Mouse (Mus musculus): ENCODE measurements at regions not wholly inside any gene's neighbourhood (a gene's known extent, or its start where the extent isn't known, plus 50 kb on each side); places are given as distances from the start of the nearest gene placed in this dataset.
"Not testable (repeated sequence)": the region's sequence is repeated elsewhere in the genome, so short reads cannot be mapped to it uniquely, and the experiment has no call there.

GRCm38 (mm10) chr17:82331429-82331828 lies 593.3 kb upstream of the Slc8a1 start:
- no peak for ATAC-seq (ENCODE audit: insufficient number of reproducible peaks, low FRiP score, low TSS enrichment, low read depth)
- WGBS: 92% methylated on average over 5 of the region's 5 CpGs
- no peak overlapping the region for H3K9ac ChIP-seq (ENCODE audit: low read length)

GRCm38 (mm10) chr17:82312191-82312590 lies 574.0 kb upstream of the Slc8a1 start:
- Histone ChIP-seq H3K4me2 (ENCODE audit: low read depth, severe bottlenecking) (no peak overlapping the region), H3K9ac (ENCODE audit: low read length) (no peak overlapping the region), H3K27ac (replicated peaks; ENCODE audit: low read depth, low read length) (no peak overlapping the region), H3K4me3 (ENCODE audit: low read depth, low read length) (no peak overlapping the region), H3K27me3 (ENCODE audit: control insufficient read depth, insufficient read depth, low read length) (no peaks in the 10 kb centered on the region), H3K36me3 (ENCODE audit: control insufficient read depth, insufficient read depth, low read length) (no peaks in the 10 kb centered on the region), H3K9me3 (ENCODE audit: control insufficient read depth, low read length) (no peaks in the 10 kb centered on the region), H3K4me1 (ENCODE audit: control insufficient read depth, insufficient read depth, low read length) (no peaks in the 10 kb centered on the region)
- DNase-seq (ENCODE audit: low spot score) (no peak), ATAC-seq (ENCODE audit: insufficient number of reproducible peaks, low FRiP score, low TSS enrichment, low read depth) (no peak)
- 87% methylated on average over 5 of the region's 5 CpGs for WGBS

More at GRCm38 (mm10) chr17:82331429-82331828, 593.3 kb upstream of the Slc8a1 start:
- Histone ChIP-seq H3K4me2 (ENCODE audit: low read depth, severe bottlenecking) (no peak overlapping the region), H3K27me3 (ENCODE audit: control insufficient read depth, insufficient read depth, low read length) (no peaks in the 10 kb centered on the region), H3K36me3 (ENCODE audit: control insufficient read depth, insufficient read depth, low read length) (no peaks in the 10 kb centered on the region), H3K4me3 (ENCODE audit: low read depth, low read length) (no peak overlapping the region), H3K27ac (replicated peaks; ENCODE audit: low read depth, low read length) (no peak overlapping the region), H3K4me1 (ENCODE audit: control insufficient read depth, insufficient read depth, low read length) (no peaks in the 10 kb centered on the region), H3K9me3 (ENCODE audit: control insufficient read depth, low read length) (no peaks in the 10 kb centered on the region)
- no peak for DNase-seq (ENCODE audit: low spot score)

DNA sequence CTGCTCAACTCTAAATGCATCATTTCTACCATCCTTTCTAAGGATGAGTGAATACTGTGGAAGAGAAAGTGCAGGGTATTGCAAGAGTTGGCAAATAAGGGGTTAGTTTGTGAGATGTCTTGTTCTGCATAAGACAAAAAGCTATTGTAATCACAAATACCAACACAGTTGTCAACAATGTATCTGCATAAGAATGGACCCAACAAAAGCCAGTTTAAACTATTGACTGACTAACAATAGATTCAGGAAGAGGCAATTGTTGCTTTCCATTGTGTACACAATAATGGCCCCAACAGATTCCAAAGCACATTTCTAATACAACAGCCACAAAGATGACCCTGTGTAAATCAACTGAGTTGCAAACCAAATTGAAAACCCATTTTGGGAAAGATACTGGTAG lies 568.2 kb upstream of the Slc8a1 start:
- ATAC-seq (ENCODE audit: insufficient number of reproducible peaks, low FRiP score, low TSS enrichment, low read depth) (no peak), DNase-seq (ENCODE audit: low spot score) (no peak)
- Histone ChIP-seq H3K27ac (replicated peaks; ENCODE audit: low read depth, low read length) (no peak overlapping the region), H3K27me3 (ENCODE audit: control insufficient read depth, insufficient read depth, low read length) (no peaks in the 10 kb centered on the region), H3K4me1 (ENCODE audit: control insufficient read depth, insufficient read depth, low read length) (no peaks in the 10 kb centered on the region), H3K4me2 (ENCODE audit: low read depth, severe bottlenecking) (no peak overlapping the region), H3K9me3 (ENCODE audit: control insufficient read depth, low read length) (no peaks in the 10 kb centered on the region), H3K4me3 (ENCODE audit: low read depth, low read length) (no peak overlapping the region), H3K9ac (ENCODE audit: low read length) (no peak overlapping the region), H3K36me3 (ENCODE audit: control insufficient read depth, insufficient read depth, low read length) (no peaks in the 10 kb centered on the region)

DNA sequence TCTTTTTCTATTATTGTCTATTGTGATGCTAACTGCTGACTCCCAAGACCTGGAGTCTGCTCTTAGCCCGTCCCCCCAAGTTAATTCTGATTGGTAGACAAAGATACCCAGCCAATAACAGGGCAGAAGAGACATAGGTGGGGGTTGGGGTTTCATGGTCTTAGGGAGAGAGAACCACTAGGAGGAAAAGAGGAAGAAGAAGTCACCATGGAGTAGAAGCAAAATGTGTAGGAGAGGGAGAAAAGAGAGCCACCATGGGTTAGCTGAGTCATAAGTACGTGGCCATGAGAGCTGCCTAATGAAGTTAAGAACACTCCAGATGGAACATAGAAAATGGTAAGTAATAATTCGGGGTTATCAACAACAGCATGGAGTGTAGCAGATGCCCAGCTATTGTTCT lies 539.6 kb upstream of the Slc8a1 start:
- H3K27ac ChIP-seq (replicated peaks; ENCODE audit: low read depth, low read length): no peak overlapping the region
- no peak overlapping the region for H3K9ac ChIP-seq (ENCODE audit: low read length)
- H3K9me3 ChIP-seq (ENCODE audit: control insufficient read depth, low read length): no peaks in the 10 kb centered on the region
- no peak overlapping the region for H3K4me3 ChIP-seq (ENCODE audit: low read depth, low read length)
- no peak for DNase-seq (ENCODE audit: low spot score)
- H3K27me3 ChIP-seq (ENCODE audit: control insufficient read depth, insufficient read depth, low read length): no peaks in the 10 kb centered on the region
- no peaks in the 10 kb centered on the region for H3K4me1 ChIP-seq (ENCODE audit: control insufficient read depth, insufficient read depth, low read length)
- no peaks in the 10 kb centered on the region for H3K36me3 ChIP-seq (ENCODE audit: control insufficient read depth, insufficient read depth, low read length)
- 82% methylated on average over 3 of the region's 3 CpGs for whole genome bisulfite sequencing
- H3K4me2 ChIP-seq (ENCODE audit: low read depth, severe bottlenecking): no peak overlapping the region
- no peak for ATAC-seq (ENCODE audit: insufficient number of reproducible peaks, low FRiP score, low TSS enrichment, low read depth)

GRCm38 (mm10) chr17:82273946-82274345 lies 535.8 kb upstream of the Slc8a1 start:
- Histone ChIP-seq H3K27me3 (ENCODE audit: control insufficient read depth, insufficient read depth, low read length) (no peaks in the 10 kb centered on the region), H3K9me3 (ENCODE audit: control insufficient read depth, low read length) (no peaks in the 10 kb centered on the region), H3K4me1 (ENCODE audit: control insufficient read depth, insufficient read depth, low read length) (no peaks in the 10 kb centered on the region), H3K27ac (replicated peaks; ENCODE audit: low read depth, low read length) (no peak overlapping the region), H3K4me2 (ENCODE audit: low read depth, severe bottlenecking) (no peak overlapping the region), H3K9ac (ENCODE audit: low read length) (no peak overlapping the region), H3K36me3 (ENCODE audit: control insufficient read depth, insufficient read depth, low read length) (no peaks in the 10 kb centered on the region), H3K4me3 (ENCODE audit: low read depth, low read length) (no peak overlapping the region)
- DNase-seq (ENCODE audit: low spot score) (no peak), ATAC-seq (ENCODE audit: insufficient number of reproducible peaks, low FRiP score, low TSS enrichment, low read depth) (no peak)
- WGBS: 86% methylated on average over 4 of the region's 4 CpGs

DNA sequence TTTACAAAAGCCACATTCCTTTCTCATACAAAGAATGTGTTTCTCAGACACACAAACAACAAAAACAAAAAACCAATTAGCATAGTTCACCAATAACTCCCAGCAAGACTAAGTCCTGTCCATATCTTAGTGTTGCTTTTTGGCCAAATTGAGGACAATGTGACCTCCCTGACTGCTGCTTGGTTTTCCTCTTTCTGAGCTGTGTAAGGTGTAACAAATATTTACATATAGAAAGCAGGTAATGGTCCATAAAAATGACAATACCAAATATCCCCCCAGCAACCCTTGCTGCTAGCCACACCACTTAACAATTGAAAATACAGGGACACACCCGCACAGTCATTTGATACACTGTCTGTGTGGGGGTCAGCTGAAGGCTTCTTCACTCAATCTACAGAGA lies 534.7 kb upstream of the Slc8a1 start:
- Histone ChIP-seq H3K4me3 (ENCODE audit: low read depth, low read length) (no peak overlapping the region), H3K36me3 (ENCODE audit: control insufficient read depth, insufficient read depth, low read length) (no peaks in the 10 kb centered on the region), H3K9ac (ENCODE audit: low read length) (no peak overlapping the region), H3K27ac (replicated peaks; ENCODE audit: low read depth, low read length) (no peak overlapping the region), H3K4me2 (ENCODE audit: low read depth, severe bottlenecking) (no peak overlapping the region), H3K27me3 (ENCODE audit: control insufficient read depth, insufficient read depth, low read length) (no peaks in the 10 kb centered on the region), H3K9me3 (ENCODE audit: control insufficient read depth, low read length) (no peaks in the 10 kb centered on the region), H3K4me1 (ENCODE audit: control insufficient read depth, insufficient read depth, low read length) (no peaks in the 10 kb centered on the region)
- DNase-seq (ENCODE audit: low spot score) (no peak), ATAC-seq (ENCODE audit: insufficient number of reproducible peaks, low FRiP score, low TSS enrichment, low read depth) (no peak)
- 97% methylated on average over 1 of the region's 1 CpGs for WGBS

- H3K27me3 ChIP-seq (ENCODE audit: control insufficient read depth, insufficient read depth, low read length); H3K9me3 ChIP-seq (ENCODE audit: control insufficient read depth, low read length); H3K9ac ChIP-seq (ENCODE audit: low read length); H3K4me2 ChIP-seq (ENCODE audit: low read depth, severe bottlenecking); H3K27ac ChIP-seq (replicated peaks; ENCODE audit: low read depth, low read length); H3K4me3 ChIP-seq (ENCODE audit: low read depth, low read length); H3K4me1 ChIP-seq (ENCODE audit: control insufficient read depth, insufficient read depth, low read length); DNase-seq (ENCODE audit: low spot score); ATAC-seq (ENCODE audit: insufficient number of reproducible peaks, low FRiP score, low TSS enrichment, low read depth); H3K36me3 ChIP-seq (ENCODE audit: control insufficient read depth, insufficient read depth, low read length): not testable (repeated sequence)
- 89% methylated on average over 5 of the region's 5 CpGs for WGBS
Observed at GRCm38 (mm10) chr17:82266842-82267241, 528.7 kb upstream of the Slc8a1 start.

DNA sequence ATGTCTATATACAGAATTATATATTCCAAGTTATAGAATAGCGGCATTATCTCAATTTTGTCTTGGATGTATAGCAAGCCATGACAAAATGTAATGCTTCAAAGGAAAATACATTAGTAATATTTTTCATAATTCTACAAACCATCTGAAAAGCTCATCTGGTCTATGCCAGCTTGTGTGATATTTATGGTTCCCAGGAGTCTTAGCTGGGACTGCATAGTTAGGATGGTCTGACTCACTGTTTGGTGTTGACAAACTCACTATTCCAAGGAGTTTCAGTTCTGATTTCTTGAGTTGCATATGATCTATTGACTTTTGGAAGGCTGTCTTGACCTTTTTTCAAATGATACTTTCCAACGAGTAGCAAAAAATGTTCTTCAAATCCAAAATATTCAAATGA lies 514.2 kb upstream of the Slc8a1 start:
- no peaks in the 10 kb centered on the region for H3K36me3 ChIP-seq (ENCODE audit: control insufficient read depth, insufficient read depth, low read length)
- H3K4me3 ChIP-seq (ENCODE audit: low read depth, low read length): no peak overlapping the region
- WGBS: 86% methylated on average over 2 of the region's 2 CpGs
- no peaks in the 10 kb centered on the region for H3K4me1 ChIP-seq (ENCODE audit: control insufficient read depth, insufficient read depth, low read length)
- no peaks in the 10 kb centered on the region for H3K27me3 ChIP-seq (ENCODE audit: control insufficient read depth, insufficient read depth, low read length)
- H3K9me3 ChIP-seq (ENCODE audit: control insufficient read depth, low read length): no peaks in the 10 kb centered on the region
- no peak overlapping the region for H3K4me2 ChIP-seq (ENCODE audit: low read depth, severe bottlenecking)
- ATAC-seq (ENCODE audit: insufficient number of reproducible peaks, low FRiP score, low TSS enrichment, low read depth) (no peak), DNase-seq (ENCODE audit: low spot score) (no peak)
- H3K27ac ChIP-seq (replicated peaks; ENCODE audit: low read depth, low read length): no peak overlapping the region
- no peak overlapping the region for H3K9ac ChIP-seq (ENCODE audit: low read length)

DNA sequence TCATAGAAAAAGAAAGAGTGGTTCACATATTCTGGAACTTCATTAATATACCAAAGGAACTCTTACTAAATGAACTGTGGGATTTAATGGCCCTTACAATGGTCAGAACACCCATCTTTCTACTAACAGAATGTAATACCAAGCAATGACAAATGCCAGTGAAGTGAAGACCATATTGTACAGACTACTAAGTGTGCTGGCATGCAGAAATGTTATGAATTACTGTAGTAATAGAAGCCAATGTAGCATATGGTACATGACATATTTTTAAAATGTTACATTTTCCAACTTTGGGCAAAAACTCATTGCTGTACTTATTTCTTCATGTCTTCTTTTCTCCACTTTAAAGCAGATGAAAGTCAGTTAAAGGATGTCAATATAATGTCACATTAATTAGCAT lies 513.7 kb upstream of the Slc8a1 start:
- Histone ChIP-seq H3K27ac (replicated peaks; ENCODE audit: low read depth, low read length) (no peak overlapping the region), H3K4me3 (ENCODE audit: low read depth, low read length) (no peak overlapping the region), H3K9ac (ENCODE audit: low read length) (no peak overlapping the region), H3K36me3 (ENCODE audit: control insufficient read depth, insufficient read depth, low read length) (no peaks in the 10 kb centered on the region), H3K4me2 (ENCODE audit: low read depth, severe bottlenecking) (no peak overlapping the region), H3K9me3 (ENCODE audit: control insufficient read depth, low read length) (no peaks in the 10 kb centered on the region), H3K4me1 (ENCODE audit: control insufficient read depth, insufficient read depth, low read length) (no peaks in the 10 kb centered on the region), H3K27me3 (ENCODE audit: control insufficient read depth, insufficient read depth, low read length) (no peaks in the 10 kb centered on the region)
- ATAC-seq (ENCODE audit: insufficient number of reproducible peaks, low FRiP score, low TSS enrichment, low read depth): no peak
- no peak for DNase-seq (ENCODE audit: low spot score)

Data from limb, embryonic 11.5 days (tissue).